Mouse (Mus musculus): ENCODE data around the gene Slit3. TPM values are rescaled to one million over a fixed set of nuclear protein-coding genes. Genes with fewer than 3 reads are reported as not detected.

Slit3 gene
- total RNA-seq, 2 experiments from 2014 or later, result 56.9 to 64.1 TPM

- intact Hi-C loops (cut with DNase I), result no loop called here
- peak in 1 of 2 experiments; percentile 82 for DNase-seq (ENCODE audit: low spot score in 2 of 2)
Observed at GRCm38 (mm10) chr11:35415768-35416401, 294.9 kb downstream of the Slit3 start.

- no peak for DNase-seq (ENCODE audit: low spot score in 2 of 2)
- intact Hi-C loops (cut with DNase I), result no loop called here
Observed at GRCm38 (mm10) chr11:35416402-35417093, 295.5 kb downstream of the Slit3 start.

GRCm38 (mm10) chr11:35417911-35418552 lies 297.0 kb downstream of the Slit3 start:
- DNase-seq (ENCODE audit: low spot score in 2 of 2), result no peak
- intact Hi-C loops (cut with DNase I), result no loop called here

GRCm38 (mm10) chr11:35419013-35419412 lies 298.0 kb downstream of the Slit3 start:
- intact Hi-C loops (cut with DNase I), result no loop called here
- DNase-seq (ENCODE audit: low spot score in 2 of 2), result no peak

GRCm38 (mm10) chr11:35421728-35422127 lies 300.7 kb downstream of the Slit3 start:
- DNase-seq (ENCODE audit: low spot score in 2 of 2), result no peak
- intact Hi-C loops (cut with DNase I), result no loop called here

GRCm38 (mm10) chr11:35428036-35428435 lies 307.0 kb downstream of the Slit3 start:
- intact Hi-C loops (cut with DNase I), result no loop called here
- no peak for DNase-seq (ENCODE audit: low spot score in 2 of 2)

GRCm38 (mm10) chr11:35431130-35431529 lies 310.1 kb downstream of the Slit3 start:
- intact Hi-C loops (cut with DNase I), result no loop called here

GRCm38 (mm10) chr11:35437510-35437909 lies 316.5 kb downstream of the Slit3 start:
- no peak for DNase-seq (ENCODE audit: low spot score in 2 of 2)
- intact Hi-C loops (cut with DNase I), result no loop called here

More at GRCm38 (mm10) chr11:35431130-35431529, 310.1 kb downstream of the Slit3 start:
- DNase-seq (ENCODE audit: low spot score in 2 of 2), result no peak

GRCm38 (mm10) chr11:35440186-35440585 lies 319.2 kb downstream of the Slit3 start:
- intact Hi-C loops (cut with DNase I), result no loop called here
- no peak for DNase-seq (ENCODE audit: low spot score in 2 of 2)

- intact Hi-C loops (cut with DNase I), result no loop called here
Observed at GRCm38 (mm10) chr11:35444489-35445100, 323.6 kb downstream of the Slit3 start.

GRCm38 (mm10) chr11:35447951-35448350 lies 326.9 kb downstream of the Slit3 start:
- DNase-seq (ENCODE audit: low spot score in 2 of 2), result no peak
- intact Hi-C loops (cut with DNase I), result no loop called here

More at GRCm38 (mm10) chr11:35444489-35445100, 323.6 kb downstream of the Slit3 start:
- no peak for DNase-seq (ENCODE audit: low spot score in 2 of 2)

GRCm38 (mm10) chr11:35449199-35449598 lies 328.2 kb downstream of the Slit3 start:
- intact Hi-C loops (cut with DNase I), result no loop called here
- DNase-seq (ENCODE audit: low spot score in 2 of 2), result no peak

GRCm38 (mm10) chr11:35451636-35452035 lies 330.6 kb downstream of the Slit3 start:
- peak; percentile 80 to 82 for DNase-seq (ENCODE audit: low spot score in 2 of 2)
- intact Hi-C loops (cut with DNase I), result loop anchor here (1.0 to 5.0 kb wide), 4 partner anchors 213 to 614 kb away; no protein-coding TSS in a partner anchor

- peak; percentile 25 to 31 for DNase-seq (ENCODE audit: low spot score in 2 of 2)
- intact Hi-C loops (cut with DNase I), result loop anchor here (2.0 to 5.0 kb wide), 2 partner anchors 212 to 615 kb away; no protein-coding TSS in a partner anchor
Observed at GRCm38 (mm10) chr11:35452413-35452812, 331.4 kb downstream of the Slit3 start.

- no peak for DNase-seq (ENCODE audit: low spot score in 2 of 2)
- intact Hi-C loops (cut with DNase I), result loop anchor here (5.0 kb wide), 1 partner anchor 617 kb away; no protein-coding TSS in a partner anchor
Observed at GRCm38 (mm10) chr11:35454191-35454725, 333.2 kb downstream of the Slit3 start.

GRCm38 (mm10) chr11:35454781-35455180 lies 333.8 kb downstream of the Slit3 start:
- intact Hi-C loops (cut with DNase I), result loop anchor here (5.0 kb wide), 1 partner anchor 617 kb away; no protein-coding TSS in a partner anchor
- DNase-seq (ENCODE audit: low spot score in 2 of 2), result no peak

- DNase-seq (ENCODE audit: low spot score in 2 of 2), result no peak
- intact Hi-C loops (cut with DNase I), result no loop called here
Observed at GRCm38 (mm10) chr11:35458068-35458467, 337.0 kb downstream of the Slit3 start.

GRCm38 (mm10) chr11:35466701-35467100 lies 345.7 kb downstream of the Slit3 start:
- no peak for DNase-seq (ENCODE audit: low spot score in 2 of 2)
- intact Hi-C loops (cut with DNase I), result no loop called here

- intact Hi-C loops (cut with DNase I), result no loop called here
- no peak for DNase-seq (ENCODE audit: low spot score in 2 of 2)
Observed at GRCm38 (mm10) chr11:35468847-35469246, 347.8 kb downstream of the Slit3 start.

GRCm38 (mm10) chr11:35469940-35470339 lies 348.9 kb downstream of the Slit3 start:
- intact Hi-C loops (cut with DNase I), result no loop called here
- no peak for DNase-seq (ENCODE audit: low spot score in 2 of 2)
